Mouse (Mus musculus) heart, embryonic 12.5 days (tissue): ENCODE measurements at regions not wholly inside any gene's neighbourhood (a gene's known extent, or its start where the extent isn't known, plus 50 kb on each side); places are given as distances from the start of the nearest gene placed in this dataset.

ENCODE experiments used
- ATAC-seq: fragments of 200-750 bp; cut with Nextera tagmentation; 2 replicates; pipeline ENCODE4 v1.8.0; 2017; ENCODE audit warnings: moderate TSS enrichment, moderate library complexity; ENCODE audit not compliant: insufficient number of reproducible peaks, low FRiP score
- H3K27ac ChIP-seq: fragments of 300-500 bp; sonication (generic); 2 replicates; pipeline ENCODE4 v1.5.1; 2016; ENCODE audit warnings: mild to moderate bottlenecking, moderate library complexity; ENCODE audit not compliant: poor library complexity, severe bottlenecking
- H3K27me3 ChIP-seq: fragments of 300-500 bp; sonication (generic); replicated peaks from 2 replicates; pipeline ENCODE4 v1.6.1; 2016; ENCODE audit warnings: mild to moderate bottlenecking, moderate library complexity
- H3K36me3 ChIP-seq: fragments of 300-500 bp; sonication (generic); 2 replicates; pipeline ENCODE4 v1.6.1; 2016; ENCODE audit warnings: mild to moderate bottlenecking, moderate library complexity
- H3K4me1 ChIP-seq: fragments of 300-500 bp; sonication (generic); replicated peaks from 2 replicates; pipeline ENCODE4 v1.6.1; 2016; ENCODE audit warnings: mild to moderate bottlenecking
- H3K4me2 ChIP-seq: fragments of 300-500 bp; sonication (generic); 2 replicates; pipeline ENCODE4 v1.6.1; 2016; ENCODE audit warnings: mild to moderate bottlenecking, moderate library complexity
- H3K4me3 ChIP-seq: fragments of 300-500 bp; sonication (generic); 2 replicates; pipeline ENCODE4 v1.5.1; 2016; ENCODE audit warnings: mild to moderate bottlenecking
- H3K9ac ChIP-seq: fragments of 300-500 bp; sonication (generic); 2 replicates; pipeline ENCODE4 v1.6.1; 2016; ENCODE audit warnings: mild to moderate bottlenecking, moderate library complexity
- H3K9me3 ChIP-seq: fragments of 300-500 bp; sonication (generic); replicated peaks from 2 replicates; pipeline ENCODE4 v1.6.1; 2016; ENCODE audit warnings: mild to moderate bottlenecking, moderate library complexity
- WGBS: fragments of 180-500 bp; shearing (Covaris S2); methylation state at CpG from one replicate; pipeline ENCODE4 v1.1.7; 2016; 5-methylcytosine and 5-hydroxymethylcytosine counted together

DNA sequence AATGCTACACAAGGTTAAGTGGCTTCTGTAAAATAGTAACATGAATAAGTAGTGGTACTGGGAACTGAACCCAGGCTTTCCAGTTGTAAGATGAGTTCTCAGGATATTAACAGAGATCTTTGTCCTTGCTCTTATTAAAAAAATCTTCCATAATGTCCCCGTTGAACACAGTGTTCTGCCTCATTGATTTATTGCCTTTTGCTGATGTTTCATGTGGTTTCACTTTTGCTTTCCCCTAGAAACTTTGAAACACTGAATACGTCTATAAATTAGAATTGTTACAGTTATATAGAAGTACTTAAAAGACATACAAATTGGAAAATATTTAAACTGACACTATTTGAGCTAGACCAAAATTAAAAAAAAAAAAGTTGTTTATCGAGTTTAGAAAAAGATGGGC is 166.8 kb upstream of the Epha7 start:
- no peaks in the 10 kb centered on the region for H3K27me3 ChIP-seq
- 0 out of 2 replicates have a peak, but pooled peaks cover 4% of the 10 kb centered on the region for H3K9me3 ChIP-seq
- H3K27ac ChIP-seq: no peak overlapping the region
- no peak overlapping the region for H3K4me2 ChIP-seq
- no peak overlapping the region for H3K9ac ChIP-seq
- no peaks in the 10 kb centered on the region for H3K36me3 ChIP-seq
- no peak overlapping the region for H3K4me3 ChIP-seq
- 76% methylated on average over 3 of the region's 3 CpGs for WGBS
- ATAC-seq: no peak
- H3K4me1 ChIP-seq: no peaks in the 10 kb centered on the region

- Histone ChIP-seq H3K4me2 (no peak overlapping the region), H3K4me3 (no peak overlapping the region), H3K27me3 (no peaks in the 10 kb centered on the region), H3K9me3 (0 out of 2 replicates have a peak, but pooled peaks cover 5% of the 10 kb centered on the region), H3K9ac (no peak overlapping the region), H3K27ac (no peak overlapping the region), H3K4me1 (no peaks in the 10 kb centered on the region), H3K36me3 (no peaks in the 10 kb centered on the region)
- WGBS: 75% methylated on average over 2 of the region's 2 CpGs
- 0 out of 2 replicates have a peak, but pooled peaks have one; percentile 9 for ATAC-seq
These were observed 153.5 kb upstream of the Epha7 start for GRCm38 (mm10) chr4:28659478-28659877.

- ATAC-seq: no peak
- 93% methylated on average over 1 of the region's 1 CpGs for WGBS
- H3K9me3 ChIP-seq: no peaks in the 10 kb centered on the region
These were observed 114.8 kb upstream of the Epha7 start for GRCm38 (mm10) chr4:28698171-28698570.

DNA sequence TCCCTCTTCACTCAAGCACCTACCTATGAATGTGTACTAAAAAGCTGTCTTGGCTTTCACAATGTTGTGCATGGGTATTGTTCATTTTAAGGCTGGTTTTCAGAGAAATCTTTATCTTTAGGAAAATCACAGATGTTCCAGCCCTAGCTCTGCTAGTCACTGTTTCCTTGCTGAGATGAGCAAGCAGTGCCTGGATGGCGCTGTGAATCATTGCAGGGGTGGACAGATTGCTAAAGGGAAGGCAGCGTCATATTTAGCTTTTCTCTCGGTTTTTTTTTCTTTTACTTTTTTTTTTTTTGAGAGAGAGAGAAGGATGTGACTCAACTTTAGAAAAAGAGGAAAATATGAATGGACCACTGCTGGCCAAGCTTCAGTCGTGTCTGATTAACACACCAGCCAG is 112.5 kb upstream of the Epha7 start:
- H3K9me3 ChIP-seq: no peaks in the 10 kb centered on the region
- H3K9ac ChIP-seq: no peak overlapping the region
- no peak overlapping the region for H3K4me2 ChIP-seq
- no peak overlapping the region for H3K4me3 ChIP-seq
- WGBS: 68% methylated on average over 4 of the region's 4 CpGs
- H3K4me1 ChIP-seq: no peaks in the 10 kb centered on the region
- no peaks in the 10 kb centered on the region for H3K36me3 ChIP-seq
- no peak for ATAC-seq
- no peaks in the 10 kb centered on the region for H3K27me3 ChIP-seq
- H3K27ac ChIP-seq: no peak overlapping the region

More at GRCm38 (mm10) chr4:28698171-28698570, 114.8 kb upstream of the Epha7 start:
- Histone ChIP-seq H3K27me3 (no peaks in the 10 kb centered on the region), H3K4me1 (no peaks in the 10 kb centered on the region), H3K27ac (no peak overlapping the region), H3K4me2 (no peak overlapping the region), H3K36me3 (no peaks in the 10 kb centered on the region), H3K9ac (no peak overlapping the region), H3K4me3 (no peak overlapping the region)

GRCm38 (mm10) chr4:28703356-28703755 is 109.6 kb upstream of the Epha7 start:
- no peak overlapping the region for H3K9ac ChIP-seq
- no peak for ATAC-seq
- no peak overlapping the region for H3K4me2 ChIP-seq
- H3K9me3 ChIP-seq: no peaks in the 10 kb centered on the region
- H3K4me3 ChIP-seq: no peak overlapping the region
- WGBS: 80% methylated on average over 6 of the region's 6 CpGs
- H3K4me1 ChIP-seq: no peaks in the 10 kb centered on the region
- no peak overlapping the region for H3K27ac ChIP-seq
- H3K27me3 ChIP-seq: no peaks in the 10 kb centered on the region
- no peaks in the 10 kb centered on the region for H3K36me3 ChIP-seq
